Mouse (Mus musculus) embryonic facial prominence, embryonic 14.5 days (tissue): ENCODE measurements around the gene Ttpal. TPM values are rescaled to one million over a fixed set of nuclear protein-coding genes. Genes with fewer than 3 reads are reported as not detected.

Experiments used
- ATAC-seq: fragments of 200-750 bp; cut with Nextera tagmentation; 2 replicates; pipeline ENCODE4 v1.8.0; 2017; ENCODE audit warnings: low read depth, moderate number of reproducible peaks, moderate TSS enrichment
- DNase-seq: peaks from one replicate; pipeline ENCODE4 v3.0.0-alpha.2; 2015; ENCODE audit warnings: low spot score
- H3K27ac ChIP-seq: fragments of 300-500 bp; sonication (generic); replicated peaks from 2 replicates; pipeline ENCODE4 v1.5.1; 2014; ENCODE audit warnings: low read depth, mild to moderate bottlenecking, low read length, moderate library complexity
- H3K27me3 ChIP-seq: fragments of 300-500 bp; sonication (generic); replicated peaks from 2 replicates; pipeline ENCODE4 v1.6.1; 2014; ENCODE audit warnings: low read length; ENCODE audit not compliant: control insufficient read depth, insufficient read depth
- H3K36me3 ChIP-seq: fragments of 300-500 bp; sonication (generic); 2 replicates; pipeline ENCODE4 v1.6.1; 2014; ENCODE audit warnings: low read length, mixed read lengths; ENCODE audit not compliant: control insufficient read depth, insufficient read depth
- H3K4me1 ChIP-seq: fragments of 300-500 bp; sonication (generic); 2 replicates; pipeline ENCODE4 v1.6.1; 2014; ENCODE audit warnings: antibody characterized with exemption, low read length; ENCODE audit not compliant: control insufficient read depth, insufficient read depth
- H3K4me2 ChIP-seq: fragments of 300-500 bp; sonication (generic); 2 replicates; pipeline ENCODE4 v1.6.1; 2014; ENCODE audit warnings: low read depth, mild to moderate bottlenecking, low read length, moderate library complexity, mixed read lengths
- H3K4me3 ChIP-seq: fragments of 300-500 bp; sonication (generic); 2 replicates; pipeline ENCODE4 v1.5.1; 2014; ENCODE audit warnings: low read depth, mild to moderate bottlenecking, low read length
- H3K9ac ChIP-seq: fragments of 300-500 bp; sonication (generic); 2 replicates; pipeline ENCODE4 v1.6.1; 2014; ENCODE audit warnings: low read depth, mild to moderate bottlenecking, low read length, moderate library complexity, mixed read lengths
- H3K9me3 ChIP-seq: fragments of 300-500 bp; sonication (generic); 2 replicates; pipeline ENCODE4 v1.6.1; 2016; ENCODE audit warnings: low read length; ENCODE audit not compliant: control insufficient read depth
- WGBS: fragments of 180-500 bp; shearing (Covaris S2); extraction: QIAGEN DNeasy Blood & Tissue Kit; methylation state at CpG from one replicate; pipeline ENCODE4 v1.1.7; 2014; 5-methylcytosine and 5-hydroxymethylcytosine counted together
- polyA plus RNA-seq: library from polyadenylated mRNA; unstranded; fragments of >200 nt; fragmentation: Nextera tagmentation; extraction: Ambion mirVana; gene quantifications from 2 replicates; pipeline ENCODE4 v1.2.1, GENCODE M21; 2014

Ttpal gene
- polyA plus RNA-seq, 1 experiment from 2014 or later, result 40.6 TPM

- Histone ChIP-seq H3K4me1 (no peaks in the 10 kb centered on the region), H3K9me3 (no peaks in the 10 kb centered on the region), H3K9ac (no peak overlapping the region), H3K36me3 (no peaks in the 10 kb centered on the region), H3K27ac (no peak overlapping the region), H3K4me3 (no peak overlapping the region), H3K4me2 (no peak overlapping the region), H3K27me3 (no peaks in the 10 kb centered on the region)
- WGBS, result 70% methylated on average over 3 of the region's 3 CpGs
- ATAC-seq (no peak), DNase-seq (no peak)
These were observed 5.3 kb upstream of the Ttpal start for GRCm38 (mm10) chr2:163596873-163597155.

GRCm38 (mm10) chr2:163597661-163598060 is 4.5 kb upstream of the Ttpal start:
- Histone ChIP-seq H3K4me3 (no peak overlapping the region), H3K27me3 (no peaks in the 10 kb centered on the region), H3K4me1 (no peaks in the 10 kb centered on the region; the same call in 1 of the 2 replicates), H3K4me2 (no peak overlapping the region), H3K9ac (no peak overlapping the region), H3K36me3 (no peaks in the 10 kb centered on the region), H3K27ac (no peak overlapping the region), H3K9me3 (no peaks in the 10 kb centered on the region)
- DNase-seq (peak; percentile 29), ATAC-seq (no peak)
- WGBS, result 51% methylated on average over 4 of the region's 4 CpGs

GRCm38 (mm10) chr2:163599226-163599625 is 2.9 kb upstream of the Ttpal start:
- Histone ChIP-seq H3K27ac (no peak overlapping the region), H3K36me3 (no peaks in the 10 kb centered on the region), H3K9me3 (no peaks in the 10 kb centered on the region), H3K4me1 (peaks cover 7% of the 10 kb centered on the region), H3K27me3 (no peaks in the 10 kb centered on the region), H3K9ac (no peak overlapping the region), H3K4me3 (no peak overlapping the region), H3K4me2 (no peak overlapping the region)
- ATAC-seq, result no peak
- DNase-seq, result peak; percentile 22
- 0% methylated on average over 1 of the region's 1 CpGs for WGBS

- no peaks in the 10 kb centered on the region for H3K36me3 ChIP-seq
These were observed 1.0 kb upstream of the Ttpal start for GRCm38 (mm10) chr2:163601066-163601465.

GRCm38 (mm10) chr2:163601712-163602100 is 408 bp upstream of the Ttpal start:
- Histone ChIP-seq H3K4me1 (peaks cover 7% of the 10 kb centered on the region), H3K9me3 (no peaks in the 10 kb centered on the region), H3K27me3 (no peaks in the 10 kb centered on the region), H3K4me3 (peak overlapping the region; percentile 93), H3K36me3 (no peaks in the 10 kb centered on the region), H3K4me2 (peak overlapping the region; percentile 93), H3K9ac (peak overlapping the region; percentile 96), H3K27ac (no peak overlapping the region; the same call in 1 of the 2 replicates)
- no peak for DNase-seq
- no peak for ATAC-seq
- WGBS, result 74% methylated on average over 7 of the region's 7 CpGs

More at GRCm38 (mm10) chr2:163601066-163601465, 1.0 kb upstream of the Ttpal start:
- no peak for DNase-seq
- Histone ChIP-seq H3K9ac (no peak overlapping the region), H3K4me1 (peaks cover 7% of the 10 kb centered on the region), H3K4me3 (no peak overlapping the region), H3K27ac (no peak overlapping the region), H3K9me3 (no peaks in the 10 kb centered on the region), H3K27me3 (no peaks in the 10 kb centered on the region), H3K4me2 (no peak overlapping the region)
- no peak for ATAC-seq
- WGBS, result 86% methylated on average over 7 of the region's 7 CpGs

- no peak overlapping the region for H3K27ac ChIP-seq
- H3K4me2 ChIP-seq, result no peak overlapping the region
- WGBS, result 87% methylated on average over 7 of the region's 7 CpGs
- H3K4me3 ChIP-seq, result no peak overlapping the region
- H3K4me1 ChIP-seq, result peaks cover 7% of the 10 kb centered on the region
- H3K27me3 ChIP-seq, result no peaks in the 10 kb centered on the region
- H3K9me3 ChIP-seq, result no peaks in the 10 kb centered on the region
- no peak for DNase-seq
- ATAC-seq, result no peak
- H3K36me3 ChIP-seq, result peaks cover 23% of the 10 kb centered on the region; the same call in 1 of the 2 replicates
- H3K9ac ChIP-seq, result no peak overlapping the region
These were observed 4.0 kb downstream of the Ttpal start for GRCm38 (mm10) chr2:163606161-163606560.

- H3K9ac ChIP-seq, result no peak overlapping the region
- H3K27ac ChIP-seq, result no peak overlapping the region
- H3K36me3 ChIP-seq, result peaks cover 41% of the 10 kb centered on the region
- no peaks in the 10 kb centered on the region for H3K27me3 ChIP-seq
- H3K4me3 ChIP-seq, result no peak overlapping the region
- DNase-seq (peak; percentile 10), ATAC-seq (0 out of 2 replicates have a peak, but pooled peaks have one; percentile 12)
- H3K4me2 ChIP-seq, result no peak overlapping the region
- 73% methylated on average over 7 of the region's 7 CpGs for WGBS
- peaks cover 4% of the 10 kb centered on the region for H3K4me1 ChIP-seq
- no peaks in the 10 kb centered on the region for H3K9me3 ChIP-seq
These were observed 5.9 kb downstream of the Ttpal start for GRCm38 (mm10) chr2:163608008-163608407.

GRCm38 (mm10) chr2:163609281-163609975 is 7.3 kb downstream of the Ttpal start:
- DNase-seq, result no peak
- ATAC-seq, result no peak
- WGBS, result 81% methylated on average over 12 of the region's 12 CpGs
- Histone ChIP-seq H3K4me3 (no peak overlapping the region), H3K4me2 (no peak overlapping the region), H3K4me1 (no peaks in the 10 kb centered on the region), H3K27me3 (no peaks in the 10 kb centered on the region), H3K9me3 (no peaks in the 10 kb centered on the region), H3K9ac (no peak overlapping the region), H3K27ac (no peak overlapping the region), H3K36me3 (peaks cover 55% of the 10 kb centered on the region)

GRCm38 (mm10) chr2:163611176-163611575 is 9.1 kb downstream of the Ttpal start:
- H3K9ac ChIP-seq, result no peak overlapping the region
- DNase-seq (no peak), ATAC-seq (no peak)
- no peaks in the 10 kb centered on the region for H3K27me3 ChIP-seq
- no peaks in the 10 kb centered on the region for H3K9me3 ChIP-seq
- H3K4me2 ChIP-seq, result no peak overlapping the region
- H3K4me1 ChIP-seq, result no peaks in the 10 kb centered on the region
- no peak overlapping the region for H3K27ac ChIP-seq
- H3K36me3 ChIP-seq, result peaks cover 73% of the 10 kb centered on the region
- WGBS, result 72% methylated on average over 9 of the region's 9 CpGs
- no peak overlapping the region for H3K4me3 ChIP-seq
